Mouse (Mus musculus): ENCODE measurements at regions not wholly inside any gene's neighbourhood (a gene's known extent, or its start where the extent isn't known, plus 50 kb on each side); places are given as distances from the start of the nearest gene placed in this dataset. TPM values are rescaled to one million over a fixed set of nuclear protein-coding genes. Genes with fewer than 3 reads are reported as not detected.
"Not testable (repeated sequence)": the region's sequence is repeated elsewhere in the genome, so short reads cannot be mapped to it uniquely, and the experiment has no call there.

- Histone ChIP-seq H3K9me3 (replicated peaks) (no peaks in the 10 kb centered on the region), H3K9ac (no peak overlapping the region), H3K27ac (no peak overlapping the region), H3K4me2 (no peak overlapping the region), H3K4me3 (no peak overlapping the region), H3K4me1 (no peaks in the 10 kb centered on the region), H3K36me3 (ENCODE audit: poor library complexity, severe bottlenecking) (no peaks in the 10 kb centered on the region), H3K27me3 (no peaks in the 10 kb centered on the region)
- ATAC-seq: no peak
Measured at GRCm38 (mm10) chr12:15011091-15011490, 805.6 kb downstream of the Trib2 start.

GRCm38 (mm10) chr12:15002401-15002800 lies 814.3 kb downstream of the Trib2 start:
- H3K36me3 ChIP-seq (ENCODE audit: poor library complexity, severe bottlenecking); H3K9ac ChIP-seq; H3K27ac ChIP-seq; H3K9me3 ChIP-seq (replicated peaks); ATAC-seq; H3K4me1 ChIP-seq; H3K27me3 ChIP-seq; H3K4me2 ChIP-seq; H3K4me3 ChIP-seq: not testable (repeated sequence)
- 68% methylated on average over 1 of the region's 1 CpGs for WGBS

Small RNAs in the stretch of these regions (microRNA-seq; reads per million reads assigned to microRNA genes)
- not detected for gene Gm27682

All from forebrain, embryonic 13.5 days (tissue).